Mouse (Mus musculus) C2C12 (cell line): ENCODE data around the gene Pkmyt1.

Experiments
- CEBPB ChIP-seq: IDR thresholded peaks from one replicate; pipeline ENCODE4 v1.6.1; 2011; ENCODE audit warnings: low read depth, mild to moderate bottlenecking, control low read depth, moderate library complexity
- CTCF ChIP-seq: IDR thresholded peaks from one replicate; pipeline ENCODE4 v1.5.1; 2011; ENCODE audit not compliant: control insufficient read depth, insufficient read depth, insufficient read length
- FOSL1 ChIP-seq: IDR thresholded peaks from one replicate; pipeline ENCODE4 v1.8.0; 2011; ENCODE audit warnings: mild to moderate bottlenecking, low read length; ENCODE audit not compliant: poor library complexity, insufficient read depth, severe bottlenecking
- MAX ChIP-seq: IDR thresholded peaks from one replicate; pipeline ENCODE4 v1.6.1; 2011; ENCODE audit warnings: mild to moderate bottlenecking, control low read depth
- MYOD1 ChIP-seq: IDR thresholded peaks from one replicate; pipeline ENCODE4 v1.6.1; 2011; ENCODE audit warnings: low read depth; ENCODE audit not compliant: control insufficient read depth, insufficient read length
- USF1 ChIP-seq: IDR thresholded peaks from one replicate; pipeline ENCODE4 v1.6.1; 2011; ENCODE audit warnings: low read depth, mild to moderate bottlenecking, control low read depth, moderate library complexity

- no peak for TF ChIP-seq USF1
- no peak for TF ChIP-seq MYOD1
- peak; percentile 71 for TF ChIP-seq CTCF
- TF ChIP-seq MAX: no peak
- TF ChIP-seq CEBPB: no peak
- no peak for TF ChIP-seq FOSL1
These were observed 19.9 kb upstream of the Pkmyt1 start for GRCm38 (mm10) chr17:23706212-23706611.
